Mouse (Mus musculus): ENCODE measurements around the gene Acox1. TPM values are rescaled to one million over a fixed set of nuclear protein-coding genes. Genes with fewer than 3 reads are reported as not detected.

Gene Acox1
- polyA plus RNA-seq, 1 experiment from 2014 or later = 22.4 TPM

Other genes with a start within 250 kb of the Acox1 start
- gene Itgb4, start 224.3 kb downstream of the Acox1 start, polyA plus RNA-seq (2014; fragmentation: Nextera tagmentation; extraction: Ambion mirVana) = 0.83 and 0.85 TPM in 2 replicates
- 113 and 125 TPM in 2 replicates for gene Galk1, start 186.3 kb downstream of the Acox1 start, polyA plus RNA-seq (2014; fragmentation: Nextera tagmentation; extraction: Ambion mirVana)
- 2,457 and 2,634 TPM in 2 replicates for gene H3f3b, start 171.1 kb downstream of the Acox1 start, polyA plus RNA-seq (2014; fragmentation: Nextera tagmentation; extraction: Ambion mirVana)
- gene Unk, start 168.7 kb downstream of the Acox1 start, polyA plus RNA-seq (2014; fragmentation: Nextera tagmentation; extraction: Ambion mirVana) = 21.2 and 21.7 TPM in 2 replicates
- 0.71 and 1.2 TPM in 2 replicates for gene Unc13d, start 121.1 kb downstream of the Acox1 start, polyA plus RNA-seq (2014; fragmentation: Nextera tagmentation; extraction: Ambion mirVana)
- gene Wbp2, start 112.0 kb downstream of the Acox1 start, polyA plus RNA-seq (2014; fragmentation: Nextera tagmentation; extraction: Ambion mirVana) = 47.0 and 49.6 TPM in 2 replicates
- 3.4 and 4.5 TPM in 2 replicates for gene Trim47, start 71.8 kb downstream of the Acox1 start, polyA plus RNA-seq (2014; fragmentation: Nextera tagmentation; extraction: Ambion mirVana)
- 1.2 and 1.8 TPM in 2 replicates for gene Trim65, start 67.9 kb downstream of the Acox1 start, polyA plus RNA-seq (2014; fragmentation: Nextera tagmentation; extraction: Ambion mirVana)
- 101 and 102 TPM in 2 replicates for gene Mrpl38, start 60.2 kb downstream of the Acox1 start, polyA plus RNA-seq (2014; fragmentation: Nextera tagmentation; extraction: Ambion mirVana)
- 20.3 and 25.9 TPM in 2 replicates for gene Fbf1, start 30.9 kb downstream of the Acox1 start, polyA plus RNA-seq (2014; fragmentation: Nextera tagmentation; extraction: Ambion mirVana)
- 54.7 and 59.2 TPM in 2 replicates for gene Ten1, start 190 bp downstream of the Acox1 start, polyA plus RNA-seq (2014; fragmentation: Nextera tagmentation; extraction: Ambion mirVana)
- gene Evpl, start 39.0 kb upstream of the Acox1 start, polyA plus RNA-seq (2014; fragmentation: Nextera tagmentation; extraction: Ambion mirVana) = 0.73 and 0.88 TPM in 2 replicates
- gene Srp68, start 75.2 kb upstream of the Acox1 start, polyA plus RNA-seq (2014; fragmentation: Nextera tagmentation; extraction: Ambion mirVana) = 78.7 and 80.5 TPM in 2 replicates
- 0.11 and 0.52 TPM in 2 replicates for gene Galr2, start 81.9 kb upstream of the Acox1 start, polyA plus RNA-seq (2014; fragmentation: Nextera tagmentation; extraction: Ambion mirVana)
- 64.1 and 64.2 TPM in 2 replicates for gene Exoc7, start 108.2 kb upstream of the Acox1 start, polyA plus RNA-seq (2014; fragmentation: Nextera tagmentation; extraction: Ambion mirVana)
- gene Foxj1, start 136.4 kb upstream of the Acox1 start, polyA plus RNA-seq (2014; fragmentation: Nextera tagmentation; extraction: Ambion mirVana) = 0.43 and 0.79 TPM in 2 replicates
- gene Rnf157, start 214.0 kb upstream of the Acox1 start, polyA plus RNA-seq (2014; fragmentation: Nextera tagmentation; extraction: Ambion mirVana) = 15.8 and 15.9 TPM in 2 replicates
- gene Ubald2, start 235.0 kb upstream of the Acox1 start, polyA plus RNA-seq (2014; fragmentation: Nextera tagmentation; extraction: Ambion mirVana) = 63.6 and 68.4 TPM in 2 replicates

Data from embryonic facial prominence, embryonic 11.5 days (tissue).